ENCODE assay signal across 7 mouse cellular contexts in the genomic region with DNA sequence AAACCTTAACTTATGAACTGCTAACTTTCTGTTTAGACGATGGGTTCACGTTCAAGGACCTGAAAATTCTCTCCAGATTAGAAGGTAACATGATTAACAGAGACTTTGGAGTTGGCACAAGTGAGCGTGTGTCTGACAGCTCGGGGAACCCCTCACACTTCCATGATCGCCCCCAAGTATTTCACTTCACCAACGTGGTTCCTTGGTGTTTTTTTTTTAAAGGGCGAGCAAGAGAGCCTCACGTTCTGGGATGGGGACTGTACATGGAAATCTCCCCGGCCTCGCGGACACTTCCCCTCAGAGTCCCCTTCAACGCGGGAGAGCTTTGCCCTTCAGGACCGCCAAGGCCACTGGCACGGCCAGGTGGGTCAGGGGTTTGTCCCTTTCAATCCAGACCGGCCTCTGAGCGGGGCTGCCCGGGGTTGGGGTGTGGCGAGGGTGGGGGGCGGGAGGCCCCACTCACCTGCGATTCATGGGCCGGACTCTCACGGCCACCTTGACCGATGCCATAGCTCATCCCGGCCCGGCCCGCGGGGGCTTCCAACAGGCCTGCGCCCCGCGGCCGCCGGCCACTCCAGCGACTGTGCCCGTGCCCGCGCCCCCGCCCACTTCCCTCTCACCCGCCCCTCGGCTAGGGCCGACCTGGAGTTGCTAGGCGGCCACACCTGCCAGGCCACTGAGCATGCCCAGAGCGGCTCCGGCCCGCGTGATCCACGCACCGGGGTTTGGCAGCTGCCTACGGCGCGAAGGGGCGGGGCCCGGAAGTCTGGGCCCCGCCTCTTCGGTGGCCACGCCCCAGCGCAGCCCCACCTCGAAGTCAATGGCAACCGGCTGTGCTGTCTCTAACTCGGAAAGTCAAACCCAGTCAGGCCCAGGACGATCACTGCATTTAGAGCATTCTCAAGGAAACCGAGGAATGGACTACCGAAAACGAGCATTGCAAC. TPM values are rescaled to one million over a fixed set of nuclear protein-coding genes. Genes with fewer than 3 reads are reported as not detected.
DNase-seq lines count a peak whose midpoint lies in the region; ATAC-seq lines count a peak whose summit lies in the region.

A gene (minus strand): TSS at position 670 of the 944 bp plus-strand sequence.

- H3K4me2 ChIP-seq in intestine, embryonic 16.5 days (ENCODE audit: low read depth, low read length): peak within 1 kb of the TSS; percentile 80
- H3K4me2 ChIP-seq in midbrain, embryonic 11.5 days: peak within 1 kb of the TSS; percentile 91

- intact Hi-C loops in left cerebral cortex, postnatal 36 days (cut with DNase I): loop anchor here (5.0 kb wide), 1 partner anchor 161 kb away; a partner anchor contains a TSS

- no peaks in the 10 kb centered on the region for H3K36me3 ChIP-seq in intestine, embryonic 16.5 days (ENCODE audit: control insufficient read depth, insufficient read depth, low read length)
- no peaks in the 10 kb centered on the region for H3K36me3 ChIP-seq in midbrain, embryonic 11.5 days (ENCODE audit: control insufficient read depth, insufficient read depth, low read length)

- H3K4me1 ChIP-seq in intestine, embryonic 16.5 days (ENCODE audit: control insufficient read depth, insufficient read depth, low read length): peaks cover 7% of the 10 kb centered on the region
- 0 out of 2 replicates have a peak, but pooled peaks cover 2% of the 10 kb centered on the region for H3K4me1 ChIP-seq in midbrain, embryonic 11.5 days (ENCODE audit: control insufficient read depth, insufficient read depth, low read length)

- no peaks in the 10 kb centered on the region for H3K9me3 ChIP-seq in intestine, embryonic 16.5 days (ENCODE audit: control insufficient read depth, low read length)
- no peaks in the 10 kb centered on the region for H3K9me3 ChIP-seq in midbrain, embryonic 11.5 days (ENCODE audit: control insufficient read depth, low read length)

- ATAC-seq in intestine, embryonic 16.5 days: peak; percentile 94
- ATAC-seq in midbrain, embryonic 11.5 days (ENCODE audit: low FRiP score): peak; percentile 93

- H3K4me3 ChIP-seq in intestine, embryonic 16.5 days (ENCODE audit: low read length): peak within 1 kb of the TSS; percentile 90
- peak within 1 kb of the TSS; percentile 69 for H3K4me3 ChIP-seq in midbrain, embryonic 11.5 days (ENCODE audit: low read depth, low read length)

- no peaks in the 10 kb centered on the region for H3K27me3 ChIP-seq in intestine, embryonic 16.5 days (replicated peaks; ENCODE audit: control insufficient read depth, insufficient read depth, low read length)
- no peaks in the 10 kb centered on the region for H3K27me3 ChIP-seq in midbrain, embryonic 11.5 days (ENCODE audit: control insufficient read depth, insufficient read depth, low read length)

- under 1% methylated on average over 64 of the region's 64 CpGs for WGBS in intestine, embryonic 16.5 days
- 2% methylated on average over 59 of the region's 64 CpGs for WGBS in midbrain, embryonic 11.5 days

- peak within 1 kb of the TSS; percentile 91 for H3K9ac ChIP-seq in intestine, embryonic 16.5 days (ENCODE audit: low read depth, low read length)
- peak within 1 kb of the TSS; percentile 76 for H3K9ac ChIP-seq in midbrain, embryonic 11.5 days (ENCODE audit: low read length)

- DNase-seq in adrenal gland, adult 8-10 months: peak; percentile 92
- peak; percentile 88 for DNase-seq in embryo, embryonic 9.5 days (ENCODE audit: extremely low spot score)
- peak; percentile 74 to 86 for DNase-seq in gastrocnemius, postnatal 4 days (ENCODE audit: low spot score in 2 of 2)
- DNase-seq in left cerebral cortex, postnatal 36 days (ENCODE audit: low spot score in 2 of 2): peak; percentile 90 to 94
- DNase-seq in midbrain, embryonic 11.5 days (ENCODE audit: low spot score, missing footprints): peak; percentile 98
- peak; percentile 93 for DNase-seq in skeletal muscle tissue, adult 2 months (ENCODE audit: low read depth, low spot score)

- H3K27ac ChIP-seq in intestine, embryonic 16.5 days (ENCODE audit: low read length): peak within 1 kb of the TSS; percentile 66
- H3K27ac ChIP-seq in midbrain, embryonic 11.5 days (ENCODE audit: low read depth, low read length): no peak within 1 kb of the TSS

RNA-seq across cellular contexts. Expression of the gene that starts here (rescaled TPM):
- total RNA-seq in adrenal gland, adult 8-10 months (2022): 10 to 100 TPM; 27.3 to 42.6 (median 38.4) TPM
- 10 to 100 TPM; 18.1 to 19.4 TPM for total RNA-seq in gastrocnemius, postnatal 4 days (2021)
- 11.1 and 11.5 TPM in 2 replicates for polyA plus RNA-seq in intestine, embryonic 16.5 days (2015; fragmentation: Nextera tagmentation; extraction: Ambion mirVana)
- total RNA-seq in left cerebral cortex, postnatal 36 days (2021): 10 to 100 TPM; 12.6 to 13.8 TPM
- polyA plus RNA-seq in midbrain, embryonic 11.5 days (2014; fragmentation: Nextera tagmentation; extraction: Ambion mirVana): 5.2 and 6.4 TPM in 2 replicates
